Mouse (Mus musculus) G1E-ER4 (cell line): ENCODE results near the gene Sorcs2. TPM values are rescaled to one million over a fixed set of nuclear protein-coding genes. Genes with fewer than 3 reads are reported as not detected.

Experiments
- GATA1 ChIP-seq: IDR thresholded peaks from one replicate; pipeline ENCODE4 v1.8.0; 2012; ENCODE audit warnings: low read length, inconsistent platforms
- polyA plus RNA-seq: library from polyadenylated mRNA; stranded (reverse); fragments of >175 nt; gene quantifications from 2 replicates; pipeline ENCODE4 v1.2.3, GENCODE M21; 2012

Gene Sorcs2
- polyA plus RNA-seq, 1 experiment = not detected

DNA sequence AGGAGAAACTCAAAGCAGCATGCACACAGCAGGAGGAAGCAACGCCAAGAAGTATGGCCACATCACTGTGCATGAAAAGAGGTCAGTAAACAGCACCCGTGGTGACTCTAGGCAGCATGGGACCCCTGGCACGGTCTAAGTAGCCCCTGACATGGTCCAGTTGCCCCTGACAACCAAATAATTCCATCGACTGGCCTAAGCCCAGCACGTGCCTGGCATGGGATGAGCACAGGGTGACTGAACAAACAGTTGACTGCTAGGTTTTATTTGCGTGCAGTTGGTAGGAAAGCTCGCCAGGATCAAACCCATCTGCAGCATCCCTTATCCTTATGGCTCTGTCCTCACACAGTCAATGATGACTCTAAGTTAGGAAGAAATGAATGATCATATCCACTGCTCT lies 61.7 kb downstream of the Sorcs2 start:
- TF ChIP-seq GATA1 = no peak

DNA sequence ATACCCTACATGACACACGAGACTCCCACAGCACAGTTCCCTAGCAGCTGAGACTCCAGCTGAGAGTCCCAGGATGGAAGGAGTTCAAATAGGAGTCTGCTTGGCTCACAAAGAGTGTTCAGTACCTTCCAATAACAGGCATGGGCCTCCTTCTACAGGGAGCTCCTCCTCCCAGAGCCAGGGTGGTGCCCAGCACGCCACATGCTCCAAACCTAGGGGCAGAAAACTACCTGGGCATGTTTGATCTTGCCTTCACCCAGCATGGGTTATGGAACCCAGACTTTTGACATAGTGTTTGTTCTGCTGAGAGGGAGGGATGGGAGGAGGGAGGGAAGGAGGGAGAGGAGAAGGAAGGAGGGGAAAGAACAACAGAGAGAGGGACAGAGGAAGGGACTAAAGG lies 62.3 kb downstream of the Sorcs2 start:
- no peak for TF ChIP-seq GATA1

DNA sequence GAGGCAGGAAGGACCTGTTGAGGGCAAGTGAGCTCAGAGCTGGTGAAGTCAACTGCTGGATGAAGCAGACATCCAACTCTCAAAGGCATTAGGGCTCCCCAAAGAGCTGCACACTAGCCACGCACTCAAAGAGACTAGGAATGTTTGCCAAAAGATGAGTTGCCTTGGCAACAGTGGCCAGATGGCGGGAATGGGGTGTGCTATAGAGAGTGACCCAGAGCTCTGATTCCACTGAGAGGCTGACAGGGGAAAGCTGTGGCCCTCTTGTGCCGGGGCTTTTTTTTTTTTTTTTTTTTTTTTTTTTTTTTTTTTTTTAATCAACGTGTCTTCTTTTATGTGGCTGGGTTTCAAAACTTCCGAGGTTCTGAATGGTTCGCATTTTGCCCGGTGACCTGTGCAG lies 63.7 kb downstream of the Sorcs2 start:
- no peak for TF ChIP-seq GATA1

DNA sequence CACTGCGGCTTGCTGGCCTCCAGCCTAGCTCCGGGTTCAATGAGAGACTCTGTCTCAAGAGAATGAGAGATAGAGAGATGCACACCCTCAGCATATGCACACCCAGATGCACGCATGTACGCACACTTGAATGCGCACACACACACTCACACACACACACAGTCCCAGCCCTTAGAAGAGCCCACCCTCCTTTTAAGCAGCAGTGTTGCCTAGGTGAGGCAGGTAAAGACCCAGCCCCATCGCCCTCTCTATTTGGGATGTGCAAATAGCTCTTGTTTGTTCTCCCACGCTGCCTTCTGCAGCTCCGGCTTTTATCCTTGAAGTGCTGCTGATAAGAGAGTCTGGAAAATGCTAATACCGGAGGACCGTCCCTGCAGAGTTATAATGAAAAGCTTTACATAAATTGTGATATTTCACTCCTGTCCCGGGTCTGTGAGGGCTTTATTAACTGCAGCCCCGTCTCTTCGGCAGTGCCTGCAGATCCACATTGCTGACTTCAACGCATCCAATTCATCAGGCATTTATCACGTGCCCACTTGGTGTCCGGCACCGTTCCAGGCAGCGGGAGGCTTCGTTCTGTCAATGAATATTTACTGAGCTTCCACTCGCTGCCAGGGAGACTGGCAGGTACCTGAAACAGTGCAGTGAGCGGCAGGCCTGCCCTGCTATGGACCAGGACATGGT lies 67.3 kb downstream of the Sorcs2 start:
- TF ChIP-seq GATA1 = no peak

DNA sequence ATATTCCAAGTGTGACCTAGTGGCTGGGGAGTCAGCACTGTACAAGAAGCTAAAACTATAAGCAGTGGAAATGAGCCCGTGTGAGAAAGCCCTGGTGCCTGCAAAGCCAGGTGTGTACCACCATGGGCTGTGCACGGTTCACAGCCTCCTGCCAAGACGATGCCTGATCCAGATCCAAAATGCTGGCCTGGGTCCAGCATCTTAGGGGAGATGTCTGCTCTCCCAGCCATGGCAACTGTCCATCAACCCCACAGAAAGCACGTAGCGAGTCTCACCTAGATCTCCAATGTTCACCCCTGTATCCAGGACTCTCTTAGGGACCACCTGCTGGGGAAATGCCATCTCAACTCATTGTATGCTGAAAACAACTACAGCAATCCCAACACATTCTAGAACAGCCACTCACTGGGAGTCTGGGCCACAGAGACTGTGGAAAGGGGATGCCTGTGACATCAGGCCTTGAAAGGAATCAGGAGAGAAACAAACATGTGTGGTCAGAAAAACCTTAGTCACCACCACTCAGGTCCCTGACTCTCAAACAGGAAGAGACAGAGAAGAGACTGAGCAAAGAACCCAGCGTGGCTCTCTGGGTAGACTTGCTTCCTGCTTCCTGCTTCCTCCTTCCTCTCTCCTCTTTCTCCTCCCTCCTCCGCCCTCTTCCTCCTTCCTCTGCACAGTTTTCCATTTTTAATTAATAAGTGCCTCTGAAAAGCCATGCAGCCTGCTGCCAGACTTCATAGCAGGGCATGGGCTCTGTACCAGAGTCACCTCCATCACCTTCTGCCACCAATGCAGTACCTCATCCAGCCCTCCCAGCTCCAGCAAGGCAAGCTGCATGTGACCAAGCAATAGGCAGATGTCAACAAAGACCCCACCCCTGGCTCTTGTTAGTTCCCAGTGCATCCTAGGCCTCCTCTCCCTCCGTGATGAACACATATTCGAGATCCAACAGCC lies 71.6 kb downstream of the Sorcs2 start:
- no peak for TF ChIP-seq GATA1

DNA sequence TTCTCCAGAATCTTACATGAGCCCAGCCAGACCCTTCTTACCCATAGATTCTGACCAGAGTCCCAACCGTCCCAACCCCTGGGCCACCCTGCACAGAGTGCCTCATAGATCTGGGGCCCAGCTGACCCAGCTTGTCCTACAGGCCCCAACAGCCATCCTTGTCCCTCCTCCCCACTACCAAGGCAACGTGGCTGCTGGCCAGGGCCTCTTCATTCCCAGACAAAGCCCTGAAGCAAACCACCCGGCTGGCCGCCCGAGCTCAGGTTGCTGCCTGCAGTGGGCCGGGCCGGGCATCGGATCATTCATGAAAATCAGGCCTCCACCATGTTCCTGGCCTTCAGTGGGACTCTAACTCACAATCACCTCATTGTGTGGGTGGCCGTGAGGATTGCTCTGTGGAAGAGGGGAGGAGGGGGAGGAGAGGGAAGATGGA lies 73.8 kb downstream of the Sorcs2 start:
- no peak for TF ChIP-seq GATA1

DNA sequence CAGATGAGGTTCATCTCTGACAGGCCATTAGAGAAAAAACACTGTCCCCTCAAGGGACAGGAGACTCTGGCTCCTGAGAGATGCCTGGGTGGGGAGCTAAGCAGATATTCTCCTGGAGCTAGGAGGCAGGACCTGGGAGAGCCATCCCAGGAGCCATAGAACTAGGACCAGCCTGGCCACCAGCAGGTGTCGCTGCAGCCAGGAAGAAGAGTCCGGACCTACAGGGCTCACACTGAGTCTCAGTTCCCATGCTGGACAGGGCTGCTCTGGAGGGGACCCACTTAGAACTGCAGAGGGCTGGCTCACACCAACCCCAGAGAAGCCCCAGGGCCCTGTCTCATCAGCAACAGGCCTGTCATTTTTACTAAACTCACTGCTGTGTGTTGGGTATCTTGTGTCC lies 74.4 kb downstream of the Sorcs2 start:
- no peak for TF ChIP-seq GATA1

DNA sequence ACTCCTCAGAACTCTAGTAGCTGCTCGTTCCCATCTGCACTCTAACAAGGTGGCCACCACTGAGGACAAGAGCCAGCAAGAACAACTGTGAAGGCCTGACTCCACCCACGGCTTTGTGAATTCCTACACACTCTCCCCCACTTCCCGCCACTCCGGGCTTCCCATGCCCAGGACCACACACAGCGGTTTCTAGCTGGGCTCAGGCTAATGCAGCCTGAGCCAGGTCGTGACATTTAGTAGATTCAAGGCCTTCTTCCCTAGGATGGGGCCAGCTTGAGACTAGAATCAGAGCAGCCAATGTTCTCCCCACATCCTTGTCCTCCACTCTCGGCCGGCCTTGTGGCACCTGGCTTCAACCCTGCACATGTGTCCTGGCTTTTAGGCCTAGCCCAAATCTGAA lies 76.4 kb downstream of the Sorcs2 start:
- no peak for TF ChIP-seq GATA1

DNA sequence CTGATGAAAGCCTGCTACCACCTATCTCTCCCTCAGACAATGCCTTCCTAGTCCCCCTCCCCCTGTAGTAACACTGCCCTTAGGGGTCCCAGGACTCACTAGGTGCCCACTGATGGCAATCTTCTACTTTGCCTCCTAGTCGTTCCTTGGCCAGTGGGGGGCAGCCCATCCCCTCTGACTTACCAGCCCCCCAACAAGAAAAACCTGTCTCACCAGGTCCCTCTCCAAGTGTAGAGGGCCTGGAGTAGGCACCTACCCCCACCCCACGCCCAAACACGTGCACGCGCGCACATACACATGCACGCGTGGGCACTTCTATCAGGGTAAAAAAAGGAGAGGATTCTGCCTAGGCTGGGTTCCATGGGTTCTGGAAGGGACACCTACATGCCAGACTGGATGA lies 77.3 kb downstream of the Sorcs2 start:
- no peak for TF ChIP-seq GATA1

DNA sequence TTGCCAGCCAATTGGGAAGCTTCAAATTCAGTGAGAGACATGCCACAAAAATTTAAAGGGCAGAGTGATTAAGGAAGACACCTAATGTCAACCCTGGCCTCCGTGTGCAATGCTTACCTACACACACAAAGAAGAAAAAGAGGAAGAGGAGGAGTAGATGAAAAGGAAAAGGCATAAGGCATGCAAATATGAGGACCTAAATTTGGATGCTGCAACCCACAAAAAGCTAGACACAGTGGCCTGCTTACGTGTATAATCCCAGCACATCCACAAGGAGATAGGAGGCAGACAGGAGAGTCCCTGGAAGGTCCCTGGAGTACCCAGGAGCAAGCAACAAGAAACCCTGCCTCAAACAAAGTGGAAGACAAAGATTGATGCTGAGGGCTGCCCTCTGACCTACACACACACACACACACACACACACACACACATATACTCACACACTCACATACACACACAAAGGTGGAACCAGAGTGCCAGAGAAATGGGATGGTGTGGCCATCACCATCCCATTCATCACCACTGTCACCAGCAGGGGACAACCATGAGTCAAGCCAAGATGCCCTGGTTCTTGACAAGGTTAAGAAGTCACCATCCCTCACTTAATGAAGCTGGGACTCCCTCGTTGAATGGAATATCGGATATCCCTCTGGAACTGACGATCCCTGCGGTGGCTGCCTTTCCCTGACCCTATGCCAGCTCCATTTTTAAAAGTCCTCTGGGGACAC lies 80.1 kb downstream of the Sorcs2 start:
- no peak for TF ChIP-seq GATA1

DNA sequence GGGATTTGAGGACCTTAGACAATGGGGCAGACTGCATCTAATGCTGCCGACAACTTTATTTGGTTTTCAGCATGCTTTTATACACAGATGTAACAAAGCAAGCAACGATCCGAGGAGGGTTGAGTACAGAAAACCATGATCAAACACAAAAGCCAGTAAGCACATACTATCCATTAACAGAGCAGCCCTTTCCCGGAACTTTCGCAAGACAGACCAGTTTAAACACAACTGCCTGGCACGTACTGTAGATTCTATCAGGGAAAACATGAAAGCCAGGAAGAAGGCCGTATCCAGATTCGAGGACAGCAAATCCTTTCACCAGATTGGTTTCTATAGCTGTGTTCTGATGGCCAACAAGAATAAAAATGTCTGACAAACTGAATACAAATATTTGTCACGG lies 82.8 kb downstream of the Sorcs2 start:
- TF ChIP-seq GATA1 = no peak

DNA sequence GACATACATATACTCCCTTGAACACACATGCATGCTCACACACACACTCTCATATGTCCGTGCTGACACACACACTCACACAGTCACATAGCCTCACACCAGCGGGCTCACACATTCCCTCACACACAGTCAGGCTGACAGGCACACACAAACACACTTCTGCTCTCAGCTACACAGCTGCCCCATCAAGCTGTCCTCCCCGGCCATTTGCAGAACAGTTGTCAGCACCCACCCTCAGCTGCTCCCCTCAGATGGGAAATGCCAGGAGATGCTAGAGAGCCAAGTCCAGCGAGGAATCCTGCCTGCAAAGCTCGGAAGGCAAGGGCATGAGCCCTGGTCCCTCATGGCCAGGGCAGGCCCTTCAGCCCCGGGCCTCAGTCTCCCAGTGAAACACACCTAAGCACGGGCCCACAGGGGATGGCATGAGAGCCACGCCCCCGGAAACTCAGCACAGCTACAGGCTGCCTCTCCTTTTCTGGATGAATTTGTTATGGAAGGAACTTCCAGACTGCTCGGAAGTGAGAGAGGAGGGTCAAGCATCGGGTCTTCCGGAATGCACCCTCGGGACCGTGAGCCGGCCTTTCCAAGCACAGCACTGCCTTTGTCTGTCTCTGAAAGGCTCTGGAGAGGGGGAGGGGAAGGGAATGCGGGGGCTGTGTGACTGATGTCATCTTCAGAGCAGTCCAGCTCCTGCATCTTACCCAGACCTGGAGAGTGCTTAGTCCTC lies 84.4 kb downstream of the Sorcs2 start:
- TF ChIP-seq GATA1 = no peak

DNA sequence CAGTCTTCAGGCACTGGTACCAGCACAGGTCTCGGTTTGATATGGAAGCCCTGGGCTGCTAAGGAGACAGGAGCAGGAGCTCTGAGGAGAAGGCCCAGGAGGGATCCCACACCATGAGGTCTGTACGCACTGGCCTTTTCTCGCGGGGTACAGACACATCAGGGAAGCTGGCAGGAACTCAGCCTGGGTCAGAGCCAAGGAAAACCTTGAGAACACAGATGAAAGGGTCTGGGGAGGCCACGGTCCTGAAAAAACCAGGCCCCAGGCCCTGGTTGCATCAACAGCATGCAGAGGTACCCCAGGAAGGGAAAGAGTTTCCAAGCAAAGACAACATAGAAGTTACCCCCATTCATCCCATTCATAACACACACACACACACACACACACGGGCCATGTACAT lies 85.0 kb downstream of the Sorcs2 start:
- TF ChIP-seq GATA1 = no peak

DNA sequence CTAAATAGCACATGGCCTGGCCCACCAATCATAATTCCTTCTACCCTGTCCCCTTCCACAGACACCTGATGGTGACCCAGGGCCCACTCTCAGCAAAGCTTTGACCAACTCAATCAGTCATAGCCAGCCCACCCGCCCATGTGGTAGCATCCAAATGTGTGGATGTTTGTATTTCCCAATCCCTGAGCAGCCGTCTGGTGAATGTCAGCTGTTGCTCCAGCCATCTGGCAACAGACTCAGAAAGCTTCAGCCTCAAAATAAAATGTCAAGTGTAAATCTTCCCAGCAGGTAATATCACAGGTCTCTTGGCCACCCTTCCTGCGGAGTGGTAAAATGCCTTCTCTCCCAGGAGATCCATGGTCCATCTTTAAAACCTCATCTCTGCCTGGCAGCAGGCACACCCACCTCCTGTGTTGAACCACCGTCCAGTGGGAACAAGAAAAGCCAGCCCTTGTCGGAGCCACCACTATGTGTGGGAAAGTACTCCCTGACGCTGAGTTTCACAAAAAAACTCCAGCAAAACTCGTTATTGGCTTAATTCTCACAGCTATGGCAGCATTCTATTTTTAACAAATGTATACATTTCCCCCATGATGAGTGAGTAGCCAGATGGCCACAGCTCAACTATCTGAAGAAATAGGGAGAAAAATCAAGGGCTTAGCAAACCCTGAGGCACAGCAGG lies 93.5 kb downstream of the Sorcs2 start:
- TF ChIP-seq GATA1 = no peak

DNA sequence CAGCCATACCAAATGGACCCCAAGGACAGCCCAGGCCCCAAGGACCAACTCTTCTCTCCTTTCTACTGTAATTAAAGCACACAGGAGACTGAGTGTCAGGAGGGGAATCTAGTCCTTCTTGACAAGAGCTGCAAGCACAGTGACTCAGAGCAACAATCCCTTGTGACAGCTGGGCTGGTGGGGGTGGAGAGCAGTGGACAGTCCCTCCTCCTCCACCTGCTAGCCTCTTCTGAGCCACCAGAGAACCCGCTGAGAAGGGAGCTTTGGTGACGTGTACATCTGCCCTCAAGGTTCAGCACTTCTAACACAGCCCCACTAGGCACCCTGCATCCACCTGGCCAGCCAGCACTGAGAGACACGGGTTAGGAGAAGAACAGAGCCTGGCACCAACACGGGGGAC lies 96.8 kb downstream of the Sorcs2 start:
- TF ChIP-seq GATA1 = no peak
